8 mouse cellular contexts compared by ENCODE assay signal in the genomic region with DNA sequence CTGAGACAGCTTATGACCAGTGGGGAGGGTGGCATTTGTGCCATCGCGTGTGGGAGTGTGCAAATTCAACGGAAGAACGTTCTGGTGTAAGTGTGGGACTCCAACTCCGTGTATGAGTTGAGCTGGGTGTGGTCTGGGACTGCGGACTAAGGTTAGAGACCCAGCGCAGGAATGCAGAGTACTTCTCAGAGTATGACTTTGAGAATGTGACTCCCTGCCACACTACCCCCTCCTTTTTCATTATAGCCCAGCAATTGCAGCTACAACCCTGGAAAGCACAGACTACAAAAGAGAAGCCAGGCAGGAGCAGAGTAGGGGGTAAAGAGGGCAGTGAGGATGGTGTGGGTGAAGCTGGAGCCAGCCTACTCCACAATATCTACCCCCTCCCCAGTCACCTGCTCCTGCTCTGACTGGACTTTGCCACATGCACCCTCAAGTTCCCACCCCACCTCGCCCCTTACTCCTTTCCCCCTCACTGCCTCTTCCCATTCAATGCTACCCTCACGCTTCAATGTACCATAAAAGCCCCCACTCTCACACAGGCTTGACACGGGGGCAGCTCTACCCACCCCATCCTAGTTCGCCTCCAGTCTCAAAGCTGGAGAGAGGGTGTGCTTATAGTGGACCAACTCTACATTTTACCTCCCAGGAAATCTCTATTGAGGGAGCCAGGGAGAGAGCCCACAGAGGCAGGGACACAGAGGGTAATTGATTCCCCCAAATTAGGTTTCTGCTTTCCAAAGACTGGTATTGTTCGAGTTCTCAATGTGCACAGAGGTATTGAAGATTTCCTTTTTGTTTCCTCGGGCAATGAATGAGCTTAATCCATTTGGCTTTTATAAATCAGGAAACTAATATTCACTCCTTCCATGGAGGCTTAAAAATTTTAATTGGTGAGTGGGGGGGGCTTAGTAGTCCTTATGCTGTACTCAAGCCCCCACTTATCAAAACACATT. TPM values are rescaled to one million over a fixed set of nuclear protein-coding genes. Genes with fewer than 3 reads are reported as not detected.
DNase-seq lines count a peak whose midpoint lies in the region; ATAC-seq and TF ChIP-seq lines count a peak whose summit lies in the region.

No protein-coding gene starts in this region.

- peaks cover 17% of the 10 kb centered on the region for H3K4me1 ChIP-seq in heart, embryonic 10.5 days
- H3K4me1 ChIP-seq in ES-E14 (ENCODE audit: control insufficient read depth in 2 of 2, insufficient read depth in 2 of 2, low read length in 2 of 2, poor library complexity in 1 of 2) = peaks cover 0 to 4% of the 10 kb centered on the region in 2 experiments; a peak in 1 of 4 replicates
- peaks cover 57% of the 10 kb centered on the region for H3K4me1 ChIP-seq in forebrain, embryonic 12.5 days
- H3K4me1 ChIP-seq in limb, embryonic 15.5 days = peaks cover 16% of the 10 kb centered on the region

- peak overlapping the region; percentile 79 for H3K4me3 ChIP-seq in heart, embryonic 10.5 days
- H3K4me3 ChIP-seq in ES-E14 (ENCODE audit: insufficient read depth in 1 of 2, low read depth in 1 of 2, low read length in 2 of 2, poor library complexity in 1 of 2, severe bottlenecking in 1 of 2) = peak overlapping the region; percentile 23 to 80; a peak in 3 of 4 replicates
- peak overlapping the region; percentile 76 for H3K4me3 ChIP-seq in forebrain, embryonic 12.5 days (replicated peaks)
- H3K4me3 ChIP-seq in limb, embryonic 15.5 days = peak overlapping the region; percentile 66

- in situ Hi-C loops in ES-E14 (cut with MboI; ENCODE audit: low sequenced_read_pairs in 2 of 2, unreplicated experiment in 2 of 2) = no loop called here

- peak; percentile 69 for ATAC-seq in forebrain, embryonic 12.5 days (ENCODE audit: low FRiP score)
- ATAC-seq in limb, embryonic 15.5 days (ENCODE audit: insufficient number of reproducible peaks, low FRiP score, low TSS enrichment, low read depth) = no peak
- no peak for ATAC-seq in CD4-positive, CD25-positive, alpha-beta regulatory T cell, adult 4 months

- WGBS in heart, embryonic 10.5 days = 30% methylated on average over 13 of the region's 13 CpGs
- WGBS in forebrain, embryonic 12.5 days = 2% methylated on average over 13 of the region's 13 CpGs
- WGBS in limb, embryonic 15.5 days = 20% methylated on average over 13 of the region's 13 CpGs

- no peaks in the 10 kb centered on the region for H3K9me3 ChIP-seq in heart, embryonic 10.5 days
- H3K9me3 ChIP-seq in ES-E14 (ENCODE audit: control insufficient read depth, insufficient read depth, low read depth, low read length) = no peaks in the 10 kb centered on the region
- no peaks in the 10 kb centered on the region for H3K9me3 ChIP-seq in forebrain, embryonic 12.5 days
- no peaks in the 10 kb centered on the region for H3K9me3 ChIP-seq in limb, embryonic 15.5 days

- H3K9ac ChIP-seq in ES-E14 (ENCODE audit: insufficient read depth, low read depth, low read length, poor library complexity, severe bottlenecking) = no peak overlapping the region
- H3K9ac ChIP-seq in forebrain, embryonic 12.5 days = peak overlapping the region; percentile 92; the same call in 1 of the 2 replicates
- H3K9ac ChIP-seq in limb, embryonic 15.5 days = 0 out of 2 replicates have a peak overlapping the region, but pooled peaks have one; percentile 60

- no peak for DNase-seq in heart, embryonic 10.5 days (ENCODE audit: low spot score)
- DNase-seq in heart, postnatal 14 days = no peak
- no peak for DNase-seq in ES-E14 (ENCODE audit: low read depth, low spot score)
- no peak for DNase-seq in yolk sac, embryonic 10.5 days (ENCODE audit: low spot score)
- no peak for DNase-seq in left cerebral cortex, postnatal 10 days (ENCODE audit: extremely low spot score in 1 of 2, low spot score in 2 of 2)

- H3K27ac ChIP-seq in heart, embryonic 10.5 days = peak overlapping the region; percentile 70
- no peak overlapping the region for H3K27ac ChIP-seq in ES-E14 (ENCODE audit: insufficient read depth, low read depth, low read length, poor library complexity, severe bottlenecking)
- peak overlapping the region; percentile 90 for H3K27ac ChIP-seq in forebrain, embryonic 12.5 days
- no peak overlapping the region for H3K27ac ChIP-seq in limb, embryonic 15.5 days

- peak overlapping the region; percentile 96 for H3K4me2 ChIP-seq in forebrain, embryonic 12.5 days
- H3K4me2 ChIP-seq in limb, embryonic 15.5 days = peak overlapping the region; percentile 97

- no peaks in the 10 kb centered on the region for H3K36me3 ChIP-seq in heart, embryonic 10.5 days
- H3K36me3 ChIP-seq in ES-E14 (ENCODE audit: control insufficient read depth, insufficient read depth, low read length, poor library complexity, severe bottlenecking) = no peaks in the 10 kb centered on the region
- no peaks in the 10 kb centered on the region for H3K36me3 ChIP-seq in forebrain, embryonic 12.5 days (replicated peaks)
- H3K36me3 ChIP-seq in limb, embryonic 15.5 days = no peaks in the 10 kb centered on the region

- H3K27me3 ChIP-seq in heart, embryonic 10.5 days (ENCODE audit: insufficient read depth, poor library complexity, severe bottlenecking) = peaks cover 69% of the 10 kb centered on the region
- peaks cover 78% of the 10 kb centered on the region for H3K27me3 ChIP-seq in forebrain, embryonic 12.5 days
- H3K27me3 ChIP-seq in limb, embryonic 15.5 days = peaks cover 37% of the 10 kb centered on the region

- intact Hi-C loops in heart, postnatal 14 days (cut with DNase I) = no loop called here
- intact Hi-C loops in left cerebral cortex, postnatal 10 days (cut with DNase I) = no loop called here

TF ChIP-seq in ES-E14, 5 proteins besides CTCF, POLR2A, EP300 and RAD21:
- TF ChIP-seq ZNF384 (IDR thresholded peaks at IDR 0.05; ENCODE audit: low read depth, low read length) (no peak), ZC3H11A (IDR thresholded peaks at IDR 0.05; ENCODE audit: borderline replicate concordance, low read depth, low read length) (no peak), CHD2 (IDR thresholded peaks at IDR 0.05; ENCODE audit: low read depth, low read length) (no peak), MAFK (IDR thresholded peaks at IDR 0.05; ENCODE audit: insufficient read depth, low read depth, low read length) (no peak), HCFC1 (IDR thresholded peaks at IDR 0.05; ENCODE audit: borderline replicate concordance, insufficient read depth, low read length) (no peak)

RNA-seq across cellular contexts. Expression of a gene that starts 0.9 kb away (rescaled TPM):
- 1.3 and 7.3 TPM in 2 replicates for polyA plus RNA-seq in heart, embryonic 10.5 days (2016; fragmentation: Nextera tagmentation; extraction: Ambion mirVana)
- total RNA-seq in heart, postnatal 14 days (2021) = 1 to 10 TPM; 1.8 to 2.6 TPM
- total RNA-seq in ES-E14 (2012; rRNA removed) = 1.3 and 1.6 TPM in 2 replicates
- polyA plus RNA-seq in forebrain, embryonic 12.5 days (2016; fragmentation: Nextera tagmentation; extraction: Ambion mirVana) = 90.6 and 119 TPM in 2 replicates
- 46.4 and 47.7 TPM in 2 replicates for polyA plus RNA-seq in limb, embryonic 15.5 days (2015; fragmentation: Nextera tagmentation; extraction: Ambion mirVana)
- not detected for polyA plus RNA-seq in CD4-positive, CD25-positive, alpha-beta regulatory T cell, adult 4 months (2017; shearing (Covaris generic))
- 10 to 100 TPM; 25.2 to 26.8 TPM for total RNA-seq in left cerebral cortex, postnatal 10 days (2021)

Comparison
In these comparisons a context has a peak if more than half of its experiments do, and no peak if none do; other contexts are left out.
1. H3K27ac ChIP-seq: peak in heart, embryonic 10.5 days (single experiment) and forebrain, embryonic 12.5 days (single experiment); none in ES-E14 (single experiment) and limb, embryonic 15.5 days (single experiment).
2. Peak in every context shown above with its lines, with median percentiles within 50 percentile points of each other: H3K4me3 ChIP-seq.